Mouse (Mus musculus) gastrocnemius, postnatal 36 days (tissue): Measurements from ENCODE around the gene Fkbp9. TPM values are rescaled to one million over a fixed set of nuclear protein-coding genes. Genes with fewer than 3 reads are reported as not detected.

Source experiments
- DNase-seq, 2 experiments: peaks; one replicate each; pipeline ENCODE4 v3.0.0; 2022
- intact Hi-C: fragments of 180-260 bp; cut with DNase I; formaldehyde crosslinking; loops from one replicate; pipeline ENCODE4 v1.15.1; 2025
- total RNA-seq, 2 experiments: library from RNA; stranded (reverse); gene quantifications; 2 replicates each; pipeline ENCODE4 v1.2.3; 2021

The Fkbp9 gene
- total RNA-seq, 2 experiments from 2014 or later = 44.4 to 48.4 TPM

- peak; percentile 89 to 92 for DNase-seq
- intact Hi-C loops = loop anchor here (10.0 kb wide), 1 partner anchor 209 kb away; the partner anchor contains the start of gene Avl9
These were observed 92.2 kb downstream of the Fkbp9 start, which contains the start of the genes Nt5c3 and Vmn1r4 for GRCm38 (mm10) chr6:56923726-56924707. Gene Nt5c3, minus strand, starts transcription at chr6:56923932. Gene Vmn1r4, plus strand, starts transcription at chr6:56924015.

Other genes with a start within 250 kb of the Fkbp9 start
- gene Lsm5, start 127.3 kb upstream of the Fkbp9 start, total RNA-seq = 10 to 100 TPM; 12.1 to 14.8 TPM
- gene Avl9, start 117.2 kb upstream of the Fkbp9 start, total RNA-seq = 1 to 10 TPM; 2.7 to 4.0 TPM
- gene Kbtbd2, start 34.2 kb upstream of the Fkbp9 start, total RNA-seq = 10 to 100 TPM; 19.3 to 21.0 TPM
- gene Nt5c3, start 91.9 kb downstream of the Fkbp9 start, total RNA-seq = 10 to 100 TPM; 54.5 to 56.3 TPM
- gene Vmn1r4, start 92.0 kb downstream of the Fkbp9 start, total RNA-seq = under 1 TPM in 1 of 2 experiments, not detected in 1; 0.25 TPM
- not detected for gene Vmn1r5, start 138.2 kb downstream of the Fkbp9 start, total RNA-seq
- gene Vmn1r6, start 165.2 kb downstream of the Fkbp9 start, total RNA-seq = not detected
- not detected for gene Vmn1r7, start 193.3 kb downstream of the Fkbp9 start, total RNA-seq
- not detected for gene Vmn1r8, start 200.2 kb downstream of the Fkbp9 start, total RNA-seq
- gene Vmn1r9, start 234.7 kb downstream of the Fkbp9 start, total RNA-seq = not detected